Mouse (Mus musculus) kidney, embryonic 16.5 days (tissue): ENCODE data around the gene Rapgef4. TPM values are rescaled to one million over a fixed set of nuclear protein-coding genes. Genes with fewer than 3 reads are reported as not detected.

Experiments used
- ATAC-seq: fragments of 200-750 bp; cut with Nextera tagmentation; 2 replicates; pipeline ENCODE4 v1.8.0; 2017; ENCODE audit warnings: moderate TSS enrichment; ENCODE audit not compliant: low FRiP score, low TSS enrichment
- H3K27ac ChIP-seq: fragments of 300-500 bp; sonication (generic); 2 replicates; pipeline ENCODE4 v1.5.1; 2014; ENCODE audit warnings: low read length
- H3K27me3 ChIP-seq: fragments of 300-500 bp; sonication (generic); 2 replicates; pipeline ENCODE4 v1.6.1; 2014; ENCODE audit warnings: low read length, control low read depth, mixed read lengths; ENCODE audit not compliant: insufficient read depth
- H3K36me3 ChIP-seq: fragments of 300-500 bp; sonication (generic); 2 replicates; pipeline ENCODE4 v1.6.1; 2014; ENCODE audit warnings: low read length, control low read depth, mixed read lengths; ENCODE audit not compliant: insufficient read depth
- H3K4me1 ChIP-seq: fragments of 300-500 bp; sonication (generic); 2 replicates; pipeline ENCODE4 v1.6.1; 2014; ENCODE audit warnings: low read length, control low read depth, mixed read lengths; ENCODE audit not compliant: insufficient read depth
- H3K4me2 ChIP-seq: fragments of 300-500 bp; sonication (generic); replicated peaks from 2 replicates; pipeline ENCODE4 v1.6.1; 2014; ENCODE audit warnings: low read depth, low read length
- H3K4me3 ChIP-seq: fragments of 300-500 bp; sonication (generic); 2 replicates; pipeline ENCODE4 v1.5.1; 2014; ENCODE audit warnings: mild to moderate bottlenecking, low read length
- H3K9ac ChIP-seq: fragments of 300-500 bp; sonication (generic); replicated peaks from 2 replicates; pipeline ENCODE4 v1.6.1; 2014; ENCODE audit warnings: low read length
- H3K9me3 ChIP-seq: fragments of 300-500 bp; sonication (generic); 2 replicates; pipeline ENCODE4 v1.6.1; 2016; ENCODE audit warnings: low read length, control low read depth
- WGBS: fragments of 180-500 bp; shearing (Covaris S2); extraction: QIAGEN DNeasy Blood & Tissue Kit; methylation state at CpG from one replicate; pipeline ENCODE4 v1.1.7; 2014; 5-methylcytosine and 5-hydroxymethylcytosine counted together
- polyA plus RNA-seq: library from polyadenylated mRNA; unstranded; fragments of >200 nt; fragmentation: Nextera tagmentation; extraction: Ambion mirVana; gene quantifications from 2 replicates; pipeline ENCODE4 v1.2.1, GENCODE M21; 2015

Gene Rapgef4
- polyA plus RNA-seq, 1 experiment from 2014 or later, result 6.9 TPM

DNA sequence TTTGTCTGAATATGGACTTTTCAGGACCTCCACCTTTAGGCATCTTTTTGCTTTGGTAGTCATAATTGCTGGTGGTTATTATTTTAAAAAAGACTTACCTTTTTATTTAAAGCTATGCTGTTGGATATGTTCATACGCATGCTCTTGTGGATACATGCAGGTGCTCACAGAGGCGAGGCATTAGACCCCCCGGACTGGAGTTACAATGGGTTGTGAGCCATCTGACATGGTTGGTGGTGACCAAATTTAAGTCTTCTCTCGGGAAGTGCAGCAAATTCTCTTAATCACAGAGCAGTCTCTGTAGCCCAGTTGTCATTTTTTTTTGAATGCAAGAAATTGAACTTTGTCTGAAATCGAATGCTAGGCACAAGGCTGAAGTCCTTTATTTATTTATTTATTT is 40.4 kb downstream of the Rapgef4 start:
- H3K4me3 ChIP-seq, result no peak overlapping the region
- no peaks in the 10 kb centered on the region for H3K36me3 ChIP-seq
- no peak overlapping the region for H3K27ac ChIP-seq
- no peaks in the 10 kb centered on the region for H3K9me3 ChIP-seq
- no peaks in the 10 kb centered on the region for H3K4me1 ChIP-seq
- no peak overlapping the region for H3K9ac ChIP-seq
- H3K27me3 ChIP-seq, result no peaks in the 10 kb centered on the region
- no peak overlapping the region for H3K4me2 ChIP-seq
- ATAC-seq, result no peak
- WGBS, result 67% methylated on average over 5 of the region's 5 CpGs

DNA sequence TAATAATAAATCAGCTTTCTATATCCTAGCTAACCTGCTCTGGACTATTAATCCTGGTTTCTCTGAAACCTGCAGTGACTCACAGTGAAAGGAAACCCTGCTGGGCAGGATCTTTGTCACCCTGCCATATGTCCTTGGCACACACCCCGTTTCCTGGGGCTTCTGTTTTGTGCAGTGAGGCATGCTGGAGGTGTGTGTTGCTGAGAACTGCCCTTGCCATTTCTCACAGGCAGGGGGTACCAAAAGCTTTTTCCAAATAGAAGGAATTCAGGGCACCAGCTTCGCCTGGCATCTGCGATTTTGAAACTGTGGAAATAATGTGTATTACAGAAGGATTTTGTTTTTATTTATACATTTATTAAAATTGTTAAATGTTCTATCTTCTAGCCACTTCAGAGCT is 40.8 kb downstream of the Rapgef4 start:
- Histone ChIP-seq H3K4me2 (no peak overlapping the region), H3K9ac (no peak overlapping the region), H3K27me3 (no peaks in the 10 kb centered on the region), H3K36me3 (no peaks in the 10 kb centered on the region), H3K9me3 (no peaks in the 10 kb centered on the region), H3K4me3 (no peak overlapping the region), H3K4me1 (no peaks in the 10 kb centered on the region), H3K27ac (no peak overlapping the region)
- 60% methylated on average over 3 of the region's 3 CpGs for WGBS
- ATAC-seq, result no peak

DNA sequence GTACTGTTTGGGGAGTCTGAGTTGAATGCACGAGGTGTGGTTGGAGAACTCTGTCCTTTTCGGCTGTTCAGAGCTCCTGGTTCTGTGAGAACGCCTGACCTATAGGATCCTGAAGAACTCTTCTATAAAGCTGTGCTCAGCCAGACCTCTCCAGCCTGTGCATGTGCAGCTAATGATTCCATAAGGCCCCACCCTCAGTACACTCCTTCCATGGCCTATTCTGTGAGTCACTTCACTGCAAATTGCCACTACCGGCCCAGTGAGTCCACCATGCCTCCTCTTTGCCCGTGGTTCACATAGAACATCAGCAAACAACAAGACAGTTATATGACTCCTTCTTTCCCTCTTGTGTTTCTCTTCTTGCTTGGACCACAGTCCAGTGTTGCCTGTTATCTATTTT is 42.8 kb downstream of the Rapgef4 start:
- Histone ChIP-seq H3K4me1 (no peaks in the 10 kb centered on the region), H3K9me3 (no peaks in the 10 kb centered on the region), H3K9ac (no peak overlapping the region), H3K27ac (no peak overlapping the region), H3K36me3 (no peaks in the 10 kb centered on the region), H3K4me3 (no peak overlapping the region), H3K4me2 (no peak overlapping the region), H3K27me3 (no peaks in the 10 kb centered on the region)
- 85% methylated on average over 5 of the region's 5 CpGs for WGBS
- no peak for ATAC-seq

DNA sequence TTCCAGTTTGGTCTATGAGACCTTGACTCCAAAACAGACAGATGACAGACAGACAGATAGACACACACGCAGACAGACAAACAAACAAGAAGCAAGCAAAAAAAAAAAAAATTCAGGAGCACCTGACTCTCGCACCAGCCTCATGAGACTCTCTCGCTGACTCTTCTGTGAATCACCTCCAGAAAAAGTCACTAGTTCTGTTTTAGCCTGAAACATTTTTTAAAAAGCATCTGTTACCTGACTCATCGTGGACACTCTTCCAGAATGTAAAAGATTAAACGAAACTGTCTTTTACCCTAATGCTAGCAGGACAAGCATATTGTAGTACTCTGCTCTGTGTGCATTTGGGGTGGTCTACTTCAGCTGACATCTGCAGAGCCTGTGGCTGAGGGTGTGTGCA is 44.6 kb downstream of the Rapgef4 start:
- H3K27ac ChIP-seq, result no peak overlapping the region
- no peaks in the 10 kb centered on the region for H3K9me3 ChIP-seq
- no peaks in the 10 kb centered on the region for H3K36me3 ChIP-seq
- no peaks in the 10 kb centered on the region for H3K27me3 ChIP-seq
- H3K4me2 ChIP-seq, result no peak overlapping the region
- no peak overlapping the region for H3K4me3 ChIP-seq
- 91% methylated on average over 5 of the region's 5 CpGs for WGBS
- H3K9ac ChIP-seq, result no peak overlapping the region
- no peaks in the 10 kb centered on the region for H3K4me1 ChIP-seq
- ATAC-seq, result no peak

DNA sequence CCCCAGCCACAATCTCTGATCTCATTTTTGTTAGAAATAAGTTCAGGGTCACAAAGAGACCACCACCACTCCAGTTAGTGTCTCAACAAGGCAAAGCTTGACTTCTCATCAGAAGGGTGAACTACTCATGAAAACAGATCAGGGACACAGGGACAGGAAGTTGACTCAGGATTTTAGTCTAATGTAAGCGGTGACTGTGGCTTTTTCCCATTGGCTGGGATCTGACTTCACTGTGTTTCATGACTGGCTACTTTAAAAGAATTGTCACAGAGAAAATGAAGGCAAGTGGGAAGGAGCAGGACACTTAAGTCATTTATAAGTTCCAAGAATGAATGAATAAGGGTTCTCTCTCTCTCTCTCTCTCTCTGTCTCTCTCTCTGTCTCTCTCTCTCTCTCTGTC is 45.5 kb downstream of the Rapgef4 start:
- Histone ChIP-seq H3K4me3 (no peak overlapping the region), H3K27me3 (no peaks in the 10 kb centered on the region), H3K9ac (no peak overlapping the region), H3K27ac (no peak overlapping the region), H3K9me3 (no peaks in the 10 kb centered on the region), H3K36me3 (no peaks in the 10 kb centered on the region), H3K4me2 (no peak overlapping the region), H3K4me1 (no peaks in the 10 kb centered on the region)
- WGBS, result 78% methylated on average over 1 of the region's 1 CpGs
- no peak for ATAC-seq

DNA sequence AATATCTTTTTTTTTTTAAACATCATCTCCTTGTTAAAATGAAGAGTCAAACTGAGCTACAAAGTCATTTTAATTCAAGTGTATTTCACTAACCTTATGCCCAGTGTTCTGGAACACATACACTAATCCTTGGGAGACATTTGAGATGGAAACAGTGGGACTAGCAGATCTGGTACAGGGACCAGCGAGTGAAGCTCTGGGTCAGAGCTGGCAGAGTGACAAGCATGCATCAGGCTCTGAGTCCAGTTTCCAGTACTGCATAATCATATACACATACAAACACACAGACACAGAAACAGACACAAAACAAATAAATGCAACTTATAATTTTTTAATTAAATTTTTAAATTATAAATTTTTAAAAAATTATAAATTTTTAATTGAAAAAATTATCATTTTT is 48.0 kb downstream of the Rapgef4 start:
- Histone ChIP-seq H3K4me1 (no peaks in the 10 kb centered on the region), H3K9ac (no peak overlapping the region), H3K9me3 (no peaks in the 10 kb centered on the region), H3K4me2 (no peak overlapping the region), H3K4me3 (no peak overlapping the region), H3K27me3 (no peaks in the 10 kb centered on the region), H3K27ac (no peak overlapping the region), H3K36me3 (no peaks in the 10 kb centered on the region)
- ATAC-seq, result no peak
- 77% methylated on average over 1 of the region's 1 CpGs for WGBS

DNA sequence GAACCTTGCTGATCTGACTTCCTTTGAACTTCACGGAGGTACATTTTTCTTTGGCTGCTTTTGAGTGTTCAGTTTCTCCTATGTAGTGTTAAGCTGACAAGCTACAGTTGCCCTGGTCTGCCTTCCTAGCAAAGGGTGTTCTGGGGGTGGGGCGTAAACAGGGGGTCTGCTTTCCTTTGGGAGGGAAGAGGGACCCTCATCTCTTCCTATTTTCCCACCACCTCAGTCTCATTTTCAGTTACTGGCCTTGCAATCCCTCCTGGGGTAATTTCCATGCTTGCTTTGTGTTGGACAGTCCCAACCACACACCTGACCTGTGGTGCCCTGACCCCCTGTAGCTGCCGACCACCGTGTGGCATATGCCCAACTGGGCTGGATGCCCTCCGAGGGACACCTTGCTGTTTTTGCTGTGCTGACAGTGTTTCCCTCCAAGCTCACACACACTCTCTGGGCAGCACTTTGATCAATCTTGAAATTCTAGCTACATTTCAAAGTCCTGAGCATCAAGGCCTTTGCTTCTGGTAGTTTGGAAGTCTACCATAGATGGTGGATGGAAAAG is 48.6 kb downstream of the Rapgef4 start:
- no peaks in the 10 kb centered on the region for H3K9me3 ChIP-seq
- H3K36me3 ChIP-seq, result no peaks in the 10 kb centered on the region
- WGBS, result 84% methylated on average over 5 of the region's 5 CpGs
- H3K4me3 ChIP-seq, result no peak overlapping the region
- no peaks in the 10 kb centered on the region for H3K27me3 ChIP-seq
- no peak overlapping the region for H3K9ac ChIP-seq
- no peak overlapping the region for H3K4me2 ChIP-seq
- ATAC-seq, result no peak
- no peak overlapping the region for H3K27ac ChIP-seq
- no peaks in the 10 kb centered on the region for H3K4me1 ChIP-seq

DNA sequence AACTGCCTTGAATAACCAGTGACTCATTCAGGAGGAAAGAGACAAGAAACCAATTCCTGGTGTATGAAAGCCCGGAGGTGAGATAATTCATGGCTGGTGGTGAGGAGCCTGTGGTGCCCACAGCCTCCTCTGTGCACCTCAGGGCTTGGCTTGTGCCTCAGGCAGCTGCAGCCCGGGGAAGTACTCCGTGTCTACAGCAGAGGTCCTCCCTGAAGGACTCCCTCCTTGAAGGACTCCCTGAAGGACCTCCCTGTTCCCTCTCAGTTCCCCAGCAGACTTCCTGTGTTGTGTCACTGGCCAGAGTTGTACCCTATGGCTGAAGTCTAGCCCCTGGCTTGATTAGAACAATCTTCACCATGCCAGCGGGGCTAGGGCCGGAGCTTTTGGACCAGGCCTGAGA is 50.7 kb downstream of the Rapgef4 start:
- Histone ChIP-seq H3K36me3 (no peaks in the 10 kb centered on the region), H3K27ac (no peak overlapping the region), H3K9me3 (no peaks in the 10 kb centered on the region), H3K4me3 (no peak overlapping the region), H3K27me3 (no peaks in the 10 kb centered on the region), H3K4me2 (no peak overlapping the region), H3K4me1 (no peaks in the 10 kb centered on the region), H3K9ac (no peak overlapping the region)
- ATAC-seq, result no peak
- 81% methylated on average over 5 of the region's 5 CpGs for WGBS

DNA sequence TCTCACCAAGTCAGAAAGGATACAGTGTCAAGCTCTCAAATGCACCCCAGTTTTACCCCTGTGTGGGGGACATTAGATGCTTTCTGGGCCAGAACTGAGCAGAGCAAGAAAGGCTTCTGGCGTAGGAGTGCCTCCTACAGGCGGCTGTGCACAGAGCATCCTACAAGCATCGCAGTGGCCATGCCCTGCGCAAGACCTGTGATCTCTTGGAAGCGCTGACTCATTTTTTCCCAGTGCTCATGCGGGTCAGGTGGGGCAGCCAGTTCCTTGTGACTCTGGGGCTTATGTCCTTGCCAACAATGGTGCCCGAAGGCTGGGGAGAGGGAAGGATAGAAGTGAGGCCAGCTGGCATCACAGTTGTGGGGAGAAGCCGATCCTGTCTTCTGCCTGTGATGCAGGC is 54.6 kb downstream of the Rapgef4 start:
- Histone ChIP-seq H3K4me2 (no peak overlapping the region), H3K4me1 (peaks cover 9% of the 10 kb centered on the region; the same call in 1 of the 2 replicates), H3K27me3 (no peaks in the 10 kb centered on the region), H3K36me3 (no peaks in the 10 kb centered on the region), H3K27ac (no peak overlapping the region), H3K9me3 (no peaks in the 10 kb centered on the region), H3K4me3 (no peak overlapping the region), H3K9ac (no peak overlapping the region)
- WGBS, result 55% methylated on average over 8 of the region's 8 CpGs
- no peak for ATAC-seq

DNA sequence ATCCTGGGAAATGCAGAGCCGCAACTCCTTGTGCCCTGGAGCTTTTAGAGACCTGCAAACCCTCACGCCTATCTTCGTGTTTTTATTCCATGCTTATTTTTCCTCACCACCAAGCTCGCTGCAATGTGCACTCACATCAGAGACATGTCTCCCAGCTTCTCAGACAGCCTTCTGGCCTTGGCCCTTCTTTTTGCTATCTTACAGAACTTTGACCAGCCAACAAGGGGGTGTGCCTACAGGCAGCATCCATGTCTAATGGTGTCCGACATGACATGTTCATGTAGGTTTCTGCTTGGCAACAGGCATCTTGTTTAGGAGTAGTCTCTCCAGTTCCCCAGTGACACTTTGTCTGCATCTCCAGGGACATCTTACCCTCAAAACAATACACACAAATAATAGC is 56.3 kb downstream of the Rapgef4 start:
- ATAC-seq, result no peak
- H3K4me1 ChIP-seq, result peaks cover 9% of the 10 kb centered on the region; the same call in 1 of the 2 replicates
- 93% methylated on average over 5 of the region's 5 CpGs for WGBS

More for the DNA sequence above, 56.3 kb downstream of the Rapgef4 start:
- H3K9me3 ChIP-seq, result 0 out of 2 replicates have a peak, but pooled peaks cover 3% of the 10 kb centered on the region
- no peaks in the 10 kb centered on the region for H3K36me3 ChIP-seq
- H3K9ac ChIP-seq, result no peak overlapping the region
- no peak overlapping the region for H3K4me3 ChIP-seq
- no peak overlapping the region for H3K4me2 ChIP-seq
- no peak overlapping the region for H3K27ac ChIP-seq
- no peaks in the 10 kb centered on the region for H3K27me3 ChIP-seq
